Mouse (Mus musculus) testis, adult 2 months (tissue): ENCODE data around the gene Ablim2.
A peak's percentile ranks its signal among the peaks of the same experiment; 100 is the strongest.

Experiments
- CTCF ChIP-seq: fragments of 200-500 bp; IDR thresholded peaks from 2 replicates; pipeline ENCODE4 v1.5.1; 2012; ENCODE audit warnings: low read depth, mild to moderate bottlenecking, inconsistent platforms, low read length, moderate library complexity; ENCODE audit not compliant: control insufficient read depth, insufficient read depth, insufficient replicate concordance
- POLR2A ChIP-seq: fragments of 200-500 bp; IDR thresholded peaks from 2 replicates; pipeline ENCODE4 v1.6.1; 2012; ENCODE audit warnings: low read depth, mild to moderate bottlenecking, inconsistent platforms, low read length, moderate library complexity; ENCODE audit not compliant: control insufficient read depth

- TF ChIP-seq CTCF (peak; percentile 72; the same call in 1 of the 2 replicates), POLR2A (no peak)
These were observed 43.9 kb upstream of the Ablim2 start for GRCm38 (mm10) chr5:35713649-35714354.
